Mouse (Mus musculus) layer of hippocampus, postnatal 36 days (tissue): ENCODE measurements around the gene Pdlim5. TPM values are rescaled to one million over a fixed set of nuclear protein-coding genes. Genes with fewer than 3 reads are reported as not detected.
"Not testable (repeated sequence)": the region's sequence is repeated elsewhere in the genome, so short reads cannot be mapped to it uniquely, and the experiment has no call there.

Experiments
- DNase-seq, 2 experiments: peaks; one replicate each; pipeline ENCODE4 v3.0.0; 2022
- total RNA-seq, 2 experiments: library from RNA; stranded (reverse); gene quantifications; 2 replicates each; pipeline ENCODE4 v1.2.3; 2021

Gene Pdlim5
- total RNA-seq, 2 experiments from 2014 or later, result 22.6 to 25.7 TPM

DNA sequence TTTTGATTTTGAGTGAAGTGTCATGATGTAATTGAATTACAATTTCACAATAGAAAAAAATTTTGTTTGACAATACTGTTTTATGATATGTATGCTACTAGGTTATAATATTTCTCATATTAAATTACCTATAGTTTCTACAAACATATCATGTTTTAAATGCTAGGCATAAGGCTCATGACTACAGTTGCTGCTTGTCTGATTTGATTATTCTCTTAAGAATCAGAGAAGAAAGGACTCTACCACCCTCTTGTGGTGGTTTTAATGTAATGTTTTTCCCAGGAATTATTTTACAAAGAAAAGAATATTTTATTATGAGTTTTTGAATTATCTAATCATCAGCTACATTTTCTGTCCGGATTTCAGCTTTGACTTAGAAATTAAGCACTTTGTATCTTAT, 120.5 kb downstream of the Pdlim5 start:
- no peak for DNase-seq

DNA sequence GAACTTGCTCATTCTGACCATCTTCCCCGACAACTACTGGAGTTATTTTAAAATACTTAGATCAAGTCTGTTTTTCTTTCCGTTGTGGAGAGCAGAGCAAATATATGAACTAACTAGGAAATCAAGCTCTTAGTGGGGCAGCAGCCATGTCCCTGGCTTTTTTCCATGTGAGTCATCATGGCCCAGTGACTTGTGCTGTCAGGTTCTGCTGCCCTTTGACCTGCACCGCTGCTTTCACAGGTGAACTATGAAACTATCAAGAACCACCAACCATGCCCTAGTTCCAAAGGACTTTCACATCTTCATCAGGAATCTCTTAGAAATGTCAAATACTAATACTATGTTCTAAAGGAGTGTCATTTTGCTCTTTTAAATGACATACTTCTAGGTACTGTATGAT, 121.0 kb downstream of the Pdlim5 start:
- no peak for DNase-seq

DNA sequence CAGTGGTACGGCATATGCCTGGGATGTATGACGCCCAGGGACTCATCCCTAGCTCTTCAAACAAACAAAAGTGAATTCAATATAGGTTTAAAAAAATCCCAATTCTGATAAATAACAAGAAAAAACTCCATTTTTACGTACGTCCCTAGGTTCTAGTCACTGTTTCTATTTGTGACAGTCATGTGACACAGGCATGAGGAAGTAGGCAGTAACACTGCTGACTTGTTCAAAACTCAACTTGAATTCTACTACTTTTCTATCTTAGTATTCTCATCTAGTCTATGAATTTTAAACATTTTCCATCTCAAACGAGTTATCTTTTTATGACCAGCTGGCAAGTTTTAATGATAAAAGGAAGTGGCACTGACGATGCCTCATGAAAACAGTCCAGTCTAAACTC, 122.2 kb downstream of the Pdlim5 start:
- DNase-seq, result no peak

DNA sequence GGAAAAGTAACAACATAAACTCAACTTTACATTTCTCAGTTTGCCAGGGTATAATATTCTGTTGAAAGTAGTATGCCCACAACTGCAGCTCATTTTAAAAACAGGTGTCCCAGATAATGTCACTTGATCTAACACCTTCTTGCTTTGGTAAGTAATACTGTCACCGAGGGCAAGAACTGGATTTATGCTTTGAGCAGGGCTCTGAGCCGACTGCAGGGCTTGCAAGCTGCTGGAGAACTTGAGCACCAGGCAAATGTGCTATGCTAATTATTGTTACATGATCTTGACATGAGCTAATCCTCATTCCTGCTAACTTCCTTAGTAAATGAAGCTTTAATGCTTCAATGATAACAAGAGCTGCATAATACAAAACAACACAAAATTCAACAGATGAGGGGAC, 139.1 kb downstream of the Pdlim5 start:
- DNase-seq, result no peak

DNA sequence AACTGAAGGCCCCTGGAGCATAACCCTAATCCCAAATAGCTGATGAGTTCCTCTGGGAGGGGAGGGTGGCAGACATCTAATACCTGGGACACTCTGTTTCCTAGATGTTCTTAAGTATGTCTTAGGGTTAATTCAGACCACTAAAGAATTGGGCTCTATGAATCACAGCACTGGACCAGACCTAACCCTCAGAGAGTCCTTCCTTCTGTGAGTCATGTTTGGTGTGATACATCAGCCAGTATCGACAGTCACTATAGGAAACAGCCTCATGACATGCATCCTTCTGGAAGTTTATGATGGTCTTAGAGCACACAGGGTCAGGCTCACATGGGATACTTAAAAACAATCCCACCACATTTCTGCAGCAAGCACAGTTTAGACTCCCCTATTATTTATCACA, 143.4 kb downstream of the Pdlim5 start:
- no peak for DNase-seq

DNA sequence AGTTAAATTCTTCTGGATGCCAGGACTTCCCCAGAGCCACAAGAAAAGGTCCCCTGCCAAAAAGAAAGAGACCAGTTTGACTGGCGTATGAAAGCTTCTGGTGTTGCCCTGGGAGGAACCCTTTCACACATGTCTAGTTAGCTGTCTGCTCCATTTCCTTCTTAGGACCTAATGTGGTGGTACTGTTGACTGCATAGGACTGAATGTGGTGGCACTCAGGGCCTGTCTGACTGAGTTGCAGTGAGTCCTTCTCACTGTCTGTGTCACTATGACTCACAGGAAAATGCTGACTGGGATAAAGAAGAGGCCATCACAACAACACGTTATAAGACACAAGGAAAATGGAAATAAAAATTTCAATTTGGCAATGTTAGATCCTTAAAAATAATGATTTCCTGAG, 146.0 kb downstream of the Pdlim5 start:
- DNase-seq, result no peak

DNA sequence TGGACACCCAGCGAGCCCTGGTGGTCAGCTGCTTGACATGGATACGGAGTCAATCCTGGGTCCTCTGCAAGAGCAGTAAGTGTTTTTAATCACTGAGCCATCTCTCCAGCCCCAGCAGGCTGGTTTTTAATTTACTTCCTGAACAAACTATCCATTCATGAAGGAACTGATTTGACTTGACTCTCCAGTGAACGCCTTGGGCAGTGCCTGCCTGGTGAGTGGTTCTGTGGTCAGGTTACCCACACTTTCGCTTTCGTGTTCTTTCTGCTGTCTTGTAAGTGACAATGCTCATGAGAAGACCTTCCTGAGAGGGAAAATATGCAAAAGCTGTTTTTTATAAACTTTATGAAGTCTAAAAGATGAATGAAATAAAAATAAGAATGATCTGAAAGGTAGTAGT, 152.2 kb downstream of the Pdlim5 start:
- DNase-seq, result no peak

DNA sequence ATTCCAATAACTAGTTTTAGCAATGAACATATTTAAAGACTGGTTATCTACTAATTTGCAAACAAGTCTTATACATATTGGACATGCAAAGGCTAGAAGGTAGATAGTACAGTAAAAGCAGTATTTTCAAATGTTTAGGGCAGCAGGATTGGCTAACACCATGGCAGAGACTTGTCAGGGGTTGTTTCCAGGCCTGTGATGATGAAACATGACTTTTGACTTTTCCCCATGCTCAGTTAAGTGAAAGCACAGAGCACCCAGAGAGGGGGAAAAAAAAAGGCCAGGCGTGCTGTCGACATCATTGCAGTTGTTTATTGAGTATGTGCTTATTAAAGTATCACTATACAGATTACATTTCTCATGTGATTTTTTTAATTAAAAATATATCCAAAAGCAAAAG, 156.2 kb downstream of the Pdlim5 start:
- DNase-seq, result no peak

DNA sequence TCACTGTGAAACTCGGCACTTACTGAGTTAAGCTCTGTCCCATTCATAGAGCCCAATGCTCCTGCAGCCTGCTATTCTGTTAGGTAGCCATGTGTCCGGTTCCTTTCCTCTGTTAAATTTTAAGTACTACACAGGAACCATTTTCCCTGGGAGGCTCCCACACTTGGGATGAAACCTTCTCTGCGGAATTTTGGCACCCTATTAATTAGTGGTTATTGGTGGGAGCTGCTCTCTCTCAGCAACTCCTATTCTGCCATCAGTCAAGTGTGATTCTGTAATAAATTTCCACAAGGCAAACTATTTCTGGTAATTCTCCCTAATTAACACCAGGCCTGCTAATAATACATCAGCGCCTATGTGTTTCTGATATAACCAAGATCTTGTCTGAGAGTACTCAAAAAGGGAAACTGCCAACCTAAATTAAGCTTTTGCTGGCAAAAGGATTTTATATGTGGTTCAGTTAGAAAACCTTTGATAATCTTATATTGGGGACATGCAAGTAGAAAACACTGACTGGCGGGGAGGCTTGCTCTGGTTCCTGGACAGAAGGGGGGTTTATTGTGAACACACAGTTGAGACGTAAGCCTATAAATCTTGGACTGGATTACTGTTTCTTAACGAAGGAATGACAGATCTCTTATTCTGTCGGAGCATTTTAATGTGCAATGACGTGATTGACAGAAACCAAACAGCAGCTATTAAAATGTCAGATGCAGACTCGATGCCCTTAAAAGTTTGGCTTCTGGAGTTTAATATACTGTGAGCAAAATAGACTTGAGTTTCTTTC, 157.0 kb downstream of the Pdlim5 start:
- DNase-seq, result no peak

DNA sequence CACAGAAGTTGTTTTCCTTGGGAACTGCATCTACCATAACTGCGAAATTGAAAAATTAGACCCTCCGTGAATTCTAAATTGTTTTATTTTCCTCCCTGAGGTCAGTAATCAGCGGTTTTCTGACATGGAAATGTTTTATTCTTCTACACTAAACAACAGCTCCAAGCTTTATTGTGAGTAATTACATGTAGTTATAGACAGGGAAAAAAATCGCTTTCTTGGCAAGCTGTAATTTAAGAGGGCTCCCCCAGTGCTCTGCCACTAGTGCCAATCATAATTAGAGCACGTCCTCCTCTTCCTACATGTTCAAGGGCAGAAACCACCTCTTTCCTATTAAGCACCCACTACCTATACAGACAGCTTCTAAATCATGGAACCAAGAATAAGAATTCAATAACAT, 157.9 kb downstream of the Pdlim5 start:
- no peak for DNase-seq

DNA sequence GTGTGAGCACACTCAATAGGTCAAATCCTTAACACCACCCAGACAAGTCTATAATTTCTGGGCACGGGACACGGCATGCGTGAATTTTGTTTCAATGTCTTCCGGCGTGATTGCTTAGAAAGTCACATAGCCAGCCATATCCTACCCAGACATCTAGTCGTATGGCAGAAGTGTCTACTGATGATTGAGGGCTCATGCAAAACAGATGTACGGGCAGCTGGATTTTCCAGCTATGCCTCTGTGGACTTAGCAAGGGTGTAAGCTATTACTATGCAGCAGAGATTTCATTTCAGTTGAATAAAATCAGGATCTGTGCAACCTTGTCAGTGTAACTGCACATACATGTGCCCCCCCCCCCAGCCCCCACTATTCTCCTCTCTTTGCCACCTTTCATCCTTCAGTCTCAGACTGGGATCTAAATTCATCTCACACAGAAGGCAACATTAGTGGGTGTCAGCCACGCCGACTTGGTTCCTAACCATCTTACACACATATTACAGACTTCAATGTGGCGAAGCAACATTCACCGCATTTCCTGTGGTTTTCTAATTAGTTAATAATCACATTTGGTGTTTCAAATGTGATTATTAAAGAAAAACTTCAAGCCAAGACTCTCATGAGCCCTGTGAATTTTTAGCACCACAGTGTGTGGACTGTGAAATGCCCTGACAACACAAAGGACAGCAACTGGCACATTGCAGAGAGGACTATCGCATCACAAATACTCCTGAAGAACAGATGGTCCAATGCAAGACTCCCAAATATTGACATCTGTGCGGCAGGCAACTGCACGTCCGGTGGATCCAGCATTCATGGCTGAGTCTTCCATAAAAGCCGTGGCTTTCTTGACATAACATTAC, 161.7 kb downstream of the Pdlim5 start:
- no peak for DNase-seq

DNA sequence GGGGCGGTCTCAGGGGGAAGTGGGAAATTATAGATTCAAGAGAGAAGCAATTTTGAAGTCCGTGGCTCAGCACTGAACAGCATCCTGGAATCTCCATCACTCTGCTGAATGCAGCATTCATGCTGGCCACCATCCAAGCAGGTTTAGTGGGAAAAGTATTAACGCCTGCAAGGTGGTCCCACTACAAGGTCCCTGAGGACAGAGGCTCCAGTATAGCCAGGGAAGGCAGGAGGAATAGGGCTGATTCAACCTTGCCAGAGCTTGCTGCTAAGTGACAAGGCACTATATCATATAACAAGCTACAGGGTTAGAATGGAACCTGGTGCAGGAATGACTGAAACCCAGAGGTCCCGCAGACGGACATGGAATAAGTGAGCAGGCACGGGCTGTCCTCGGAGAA, 166.8 kb downstream of the Pdlim5 start:
- no peak for DNase-seq

DNA sequence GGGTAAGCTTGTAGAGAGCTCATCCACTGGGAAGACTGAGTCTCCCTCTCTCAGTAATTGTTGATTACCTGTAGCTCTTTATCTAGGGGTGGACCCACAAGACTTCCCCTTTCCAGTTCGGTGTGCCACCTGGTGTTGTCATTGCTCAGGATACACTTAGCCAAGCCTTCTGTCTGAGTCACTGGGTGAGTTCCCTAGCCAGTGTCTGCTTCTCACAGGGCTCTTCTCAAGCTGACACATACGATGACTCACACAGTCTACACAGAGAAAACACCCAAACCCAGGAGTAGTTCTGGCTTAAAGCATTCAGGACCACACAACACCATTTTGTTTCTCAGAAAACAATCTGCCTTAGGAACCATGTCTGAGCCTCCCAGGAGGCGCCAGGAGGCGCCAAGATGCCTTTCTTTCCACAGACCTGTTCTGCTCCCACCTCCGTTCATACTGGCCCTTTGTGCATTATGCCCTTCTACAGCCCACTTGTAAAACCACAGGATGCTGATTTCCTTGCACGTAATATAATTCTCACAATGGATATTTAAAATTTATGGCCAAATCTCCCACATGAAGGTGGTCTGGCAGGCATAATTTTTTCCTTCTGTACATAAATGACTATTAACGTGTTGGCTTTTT, 172.9 kb downstream of the Pdlim5 start:
- no peak for DNase-seq

DNA sequence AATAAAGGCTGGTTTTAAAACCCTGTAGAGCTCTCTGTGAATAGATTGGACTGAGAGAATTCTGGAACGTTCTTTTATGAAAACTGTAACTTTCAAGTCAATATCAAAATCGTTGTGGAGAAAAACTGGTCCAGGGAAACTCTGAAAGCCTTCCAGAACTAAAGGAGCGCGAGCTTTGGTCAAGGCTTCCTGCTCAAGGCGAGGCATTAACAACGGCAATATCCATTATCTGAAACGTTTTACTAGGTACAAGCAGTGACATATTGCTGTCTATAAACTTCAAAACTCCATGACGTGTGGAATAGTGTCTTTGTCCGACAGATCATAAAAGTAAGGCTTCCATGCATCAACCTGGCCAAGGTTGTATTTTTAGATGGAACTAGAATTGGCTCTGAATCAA, 175.6 kb downstream of the Pdlim5 start:
- DNase-seq, result no peak

DNA sequence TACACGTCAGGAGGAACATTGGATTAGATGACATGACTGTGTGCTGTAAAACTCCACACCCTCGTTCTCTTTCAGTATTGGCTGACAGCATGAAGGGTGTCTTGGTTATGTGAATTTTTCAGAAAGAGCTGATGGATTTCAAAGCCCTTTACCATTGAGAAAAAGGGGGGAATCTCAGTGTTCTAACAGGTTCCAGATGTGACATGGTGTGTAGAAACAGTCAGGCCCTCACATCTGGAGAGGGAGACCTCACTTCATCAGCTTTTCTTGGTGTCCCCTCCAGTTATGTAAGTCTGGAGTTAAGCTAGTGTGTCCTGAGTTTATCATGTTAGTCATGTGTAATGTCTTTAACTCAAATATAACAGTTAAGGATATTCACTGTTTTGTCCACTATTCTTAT, 182.7 kb downstream of the Pdlim5 start:
- no peak for DNase-seq

DNA sequence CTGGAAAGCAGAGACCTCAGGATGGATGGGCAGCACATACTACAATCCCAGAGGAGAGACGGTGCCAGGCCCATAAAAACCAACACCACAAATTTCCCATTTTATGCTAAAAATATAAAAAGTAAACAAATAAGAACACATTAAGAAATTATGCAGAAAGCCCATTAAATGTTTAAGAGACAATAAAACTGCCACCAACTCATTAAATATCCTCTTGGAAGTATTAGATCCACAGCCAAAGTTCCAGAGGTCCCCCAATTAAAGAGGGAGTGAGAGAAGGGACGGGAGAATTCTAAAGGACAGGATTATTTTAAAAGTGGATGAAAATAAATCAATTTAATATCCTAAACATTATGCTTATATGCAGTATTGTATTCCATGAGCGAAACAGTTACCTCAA, 183.3 kb downstream of the Pdlim5 start:
- DNase-seq, result no peak

DNA sequence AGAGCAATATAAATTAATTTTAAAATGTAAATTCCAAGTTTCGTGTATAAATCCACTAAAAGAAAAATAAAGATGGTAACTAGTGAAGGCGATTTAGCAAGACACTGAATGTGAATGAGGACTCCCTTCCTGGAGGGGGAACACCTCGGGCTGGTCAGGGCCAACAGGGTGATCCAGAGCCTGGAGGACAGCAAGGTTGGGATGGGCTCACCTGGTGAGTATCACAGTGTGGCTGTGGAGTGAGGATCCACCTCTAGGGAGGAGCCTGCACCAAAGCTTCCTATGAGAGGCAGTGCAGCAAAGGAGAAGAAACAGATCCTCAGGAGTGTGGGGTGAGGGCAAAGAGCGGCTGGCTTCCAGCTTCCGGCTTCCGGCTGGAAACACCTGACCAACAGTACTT, 185.5 kb downstream of the Pdlim5 start:
- DNase-seq, result no peak

DNA sequence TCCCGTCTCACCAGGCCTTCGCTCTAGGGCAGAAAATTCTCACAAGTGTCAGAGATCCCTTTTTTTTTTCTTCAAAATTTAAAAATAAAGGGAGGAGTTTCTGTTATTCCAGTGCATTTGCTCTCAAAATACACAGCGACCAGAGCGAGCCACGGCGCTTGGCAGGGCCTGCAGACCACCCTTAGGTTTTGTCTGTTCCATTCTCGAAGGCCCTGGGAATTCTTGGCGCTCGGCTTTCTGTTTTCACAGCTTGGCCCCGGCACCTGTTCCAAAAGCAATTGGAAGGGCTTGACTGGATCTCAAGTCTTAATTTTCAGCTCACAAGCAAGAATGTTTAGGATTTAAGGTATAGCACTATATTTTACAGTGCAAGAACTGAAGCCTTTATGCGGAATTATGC, 186.4 kb downstream of the Pdlim5 start:
- DNase-seq, result no peak

DNA sequence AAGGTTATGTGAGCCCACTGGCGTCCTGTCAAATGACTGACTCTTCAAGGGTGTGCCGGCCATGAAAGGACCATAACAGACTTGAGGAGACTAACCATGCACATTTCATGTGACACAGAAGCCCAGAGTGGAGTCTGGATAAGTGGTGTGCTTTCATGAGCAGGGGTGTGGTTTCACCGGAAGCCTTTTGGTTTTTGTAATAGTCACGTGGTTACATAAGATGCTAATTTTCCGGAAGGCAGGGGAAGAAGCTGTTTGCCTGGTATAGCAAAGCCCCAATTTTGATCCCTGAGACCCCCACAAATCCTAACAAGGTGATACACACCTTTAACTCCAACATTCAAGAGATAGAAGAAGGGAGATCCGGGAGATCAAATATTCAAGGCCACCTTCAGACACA, 188.0 kb downstream of the Pdlim5 start:
- no peak for DNase-seq

DNA sequence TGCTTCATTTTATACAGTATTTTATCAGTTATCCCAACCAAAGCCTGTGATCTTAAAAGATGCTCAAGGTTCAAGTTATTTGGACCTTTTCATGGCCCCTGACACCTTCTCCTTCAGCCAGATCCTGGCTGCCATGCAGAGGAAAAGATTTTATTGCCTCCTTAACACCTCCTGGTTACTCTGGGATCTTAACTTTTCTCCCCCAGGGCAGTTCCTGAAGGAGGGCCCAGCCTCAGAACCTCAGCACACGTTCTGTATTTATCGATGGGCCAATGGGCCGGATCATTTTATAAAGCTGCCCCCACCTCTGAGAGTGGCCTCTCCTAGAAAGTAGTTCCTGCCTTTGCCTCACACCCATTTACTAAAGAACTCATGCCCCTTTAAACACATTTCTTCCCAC, 189.2 kb downstream of the Pdlim5 start:
- no peak for DNase-seq

DNA sequence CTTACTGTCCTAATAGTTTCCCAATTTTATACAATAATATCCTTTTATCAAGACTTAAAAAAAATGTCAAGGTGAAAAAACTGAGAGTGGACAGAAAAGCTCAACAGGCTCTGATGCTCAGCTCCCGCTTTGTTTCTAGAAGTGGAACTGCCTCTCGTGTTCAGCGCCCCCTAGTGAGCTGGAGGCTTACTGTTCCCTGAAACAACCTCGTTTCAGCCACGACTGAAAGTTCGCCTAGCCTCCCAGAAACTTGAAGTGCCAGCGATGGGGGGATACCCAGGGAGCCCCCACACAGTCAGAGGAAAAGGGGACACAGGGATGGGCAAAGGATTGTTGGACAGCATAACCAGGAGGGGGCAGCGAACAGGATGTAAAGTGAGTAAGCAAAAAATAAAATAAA, 199.4 kb downstream of the Pdlim5 start:
- no peak for DNase-seq

DNA sequence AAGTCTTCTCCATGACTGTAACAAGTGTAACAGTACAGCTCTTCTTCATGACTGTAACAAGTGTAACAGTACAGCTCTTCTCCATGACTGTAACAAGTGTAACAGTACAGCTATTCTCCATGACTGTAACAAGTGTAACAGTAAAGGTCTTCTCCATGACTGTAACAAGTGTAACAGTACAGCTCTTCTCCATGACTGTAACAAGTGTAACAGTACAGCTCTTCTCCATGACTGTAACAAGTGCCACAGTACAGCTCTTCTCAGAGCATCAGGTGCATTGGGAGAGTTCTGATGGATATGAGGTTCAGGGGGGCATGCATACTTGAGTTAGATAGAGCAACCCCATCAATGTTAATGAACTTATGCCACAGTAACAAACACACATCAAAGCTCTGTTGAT, 203.9 kb downstream of the Pdlim5 start:
- not testable (repeated sequence) for DNase-seq
